Mouse (Mus musculus) ES-E14 (cell line): ENCODE measurements around the gene Cetn3. TPM values are rescaled to one million over a fixed set of nuclear protein-coding genes. Genes with fewer than 3 reads are reported as not detected.

Experiments used
- DNase-seq: peaks from one replicate; pipeline ENCODE4 v3.0.0-alpha.2; 2013; ENCODE audit warnings: low read depth, low spot score
- H3K27ac ChIP-seq: 2 replicates; pipeline ENCODE4 v1.5.1; 2012; ENCODE audit warnings: low read depth, mild to moderate bottlenecking, low read length, moderate library complexity, mixed read lengths; ENCODE audit not compliant: poor library complexity, insufficient read depth, severe bottlenecking
- H3K36me3 ChIP-seq: 2 replicates; pipeline ENCODE4 v1.6.1; 2012; ENCODE audit warnings: mild to moderate bottlenecking, low read length, moderate library complexity, mixed read lengths; ENCODE audit not compliant: control insufficient read depth, poor library complexity, insufficient read depth, severe bottlenecking
- H3K4me1 ChIP-seq, 2 experiments: fragments of 150-350 bp in 1 of 2; sonication (generic) in 1 of 2; 2 replicates each; pipeline ENCODE4 v1.6.1; 2012; ENCODE audit warnings: low read length in 2 of 2, mild to moderate bottlenecking in 1 of 2, mixed read lengths in 1 of 2; ENCODE audit not compliant: control insufficient read depth in 2 of 2, insufficient read depth in 2 of 2, poor library complexity in 1 of 2
- H3K4me3 ChIP-seq, 2 experiments: fragments of 150-350 bp in 1 of 2; sonication (generic) in 1 of 2; 2 replicates each; pipeline ENCODE4 v1.5.1; 2012; ENCODE audit warnings: low read length in 2 of 2, low read depth in 1 of 2, mild to moderate bottlenecking in 1 of 2, mixed read lengths in 1 of 2; ENCODE audit not compliant: insufficient read depth in 1 of 2, poor library complexity in 1 of 2, severe bottlenecking in 1 of 2
- H3K9ac ChIP-seq: 2 replicates; pipeline ENCODE4 v1.6.1; 2012; ENCODE audit warnings: low read depth, mild to moderate bottlenecking, low read length, mixed read lengths; ENCODE audit not compliant: poor library complexity, insufficient read depth, severe bottlenecking
- H3K9me3 ChIP-seq: fragments of 150-350 bp; sonication (generic); 2 replicates; pipeline ENCODE4 v1.6.1; 2012; ENCODE audit warnings: low read depth, mild to moderate bottlenecking, low read length; ENCODE audit not compliant: control insufficient read depth, insufficient read depth
- CHD2 ChIP-seq: IDR thresholded peaks from 2 replicates; pipeline ENCODE4 v1.6.1; 2014; ENCODE audit warnings: mild to moderate bottlenecking, low read depth, low read length, inconsistent platforms
- HCFC1 ChIP-seq: IDR thresholded peaks from 2 replicates; pipeline ENCODE4 v1.6.1; 2012; ENCODE audit warnings: low read length, inconsistent platforms, borderline replicate concordance; ENCODE audit not compliant: insufficient read depth
- MAFK ChIP-seq: IDR thresholded peaks from 2 replicates; pipeline ENCODE4 v1.6.1; 2014; ENCODE audit warnings: mild to moderate bottlenecking, low read depth, low read length, inconsistent platforms; ENCODE audit not compliant: insufficient read depth
- ZC3H11A ChIP-seq: IDR thresholded peaks from 2 replicates; pipeline ENCODE4 v1.6.1; 2012; ENCODE audit warnings: low read depth, mild to moderate bottlenecking, inconsistent platforms, low read length, borderline replicate concordance
- ZNF384 ChIP-seq: IDR thresholded peaks from 2 replicates; pipeline ENCODE4 v1.6.1; 2012; ENCODE audit warnings: low read depth, low read length, inconsistent platforms
- in situ Hi-C, 2 experiments: fragments of 600-800 bp; cut with MboI; formaldehyde crosslinking; loops; one replicate each; pipeline ENCODE4 v1.15.1; 2025; ENCODE audit warnings: low sequenced_read_pairs in 2 of 2, inconsistent platforms in 1 of 2; ENCODE audit not compliant: unreplicated experiment in 2 of 2
- total RNA-seq: library from RNA; depleted of rRNA; stranded (reverse); fragments of 300-350 nt; gene quantifications from 2 replicates; pipeline ENCODE4 v1.2.3, GENCODE M21; 2012

Cetn3 gene
- total RNA-seq, 1 experiment = 78.0 TPM

DNA sequence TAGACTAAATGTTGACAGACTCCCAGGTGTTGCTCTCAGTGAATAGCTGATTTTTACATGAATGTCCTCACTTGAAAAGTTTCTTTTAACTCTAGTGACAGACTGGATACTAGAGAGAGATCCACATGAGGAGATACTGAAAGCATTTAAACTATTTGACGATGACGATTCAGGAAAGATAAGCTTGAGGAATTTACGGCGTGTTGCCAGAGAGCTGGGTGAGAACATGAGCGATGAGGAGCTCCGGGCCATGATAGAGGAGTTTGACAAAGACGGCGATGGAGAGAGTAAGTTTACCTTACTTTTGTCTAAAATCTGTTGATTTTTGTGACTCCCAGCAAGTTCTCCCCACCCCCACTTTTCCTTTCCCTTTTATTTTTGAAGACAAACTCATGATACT is 9.0 kb downstream of the Cetn3 start:
- Histone ChIP-seq H3K9ac (no peak overlapping the region), H3K4me3 (no peak overlapping the region), H3K9me3 (no peaks in the 10 kb centered on the region), H3K4me1 (no peaks in the 10 kb centered on the region), H3K27ac (no peak overlapping the region), H3K36me3 (peaks cover 4% of the 10 kb centered on the region)
- no peak for DNase-seq
- no peak for TF ChIP-seq MAFK
- no peak for TF ChIP-seq CHD2
- no peak for TF ChIP-seq ZNF384
- no peak for TF ChIP-seq ZC3H11A
- TF ChIP-seq HCFC1 = no peak
- in situ Hi-C loops = no loop called here

DNA sequence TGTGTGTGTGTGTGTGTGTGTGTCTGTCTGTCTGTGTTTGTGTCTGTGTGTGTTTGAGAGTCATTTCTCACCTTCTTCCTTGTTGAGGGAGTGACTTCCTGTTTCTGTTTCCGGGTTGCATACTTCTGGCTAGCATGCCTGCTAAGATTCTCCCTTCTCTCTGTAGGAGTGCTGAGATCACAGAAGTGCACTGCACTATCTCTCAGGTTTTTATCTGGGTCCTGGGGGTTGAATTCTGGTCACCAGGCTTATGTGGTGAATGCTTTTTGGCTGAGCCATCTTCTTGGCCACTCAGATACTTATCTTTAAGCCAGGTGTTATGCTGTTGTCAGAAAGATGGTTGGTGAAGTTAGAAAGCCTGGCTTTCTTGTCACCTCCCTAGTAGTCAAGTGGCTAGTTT is 11.0 kb downstream of the Cetn3 start:
- in situ Hi-C loops = no loop called here
- no peak overlapping the region for H3K9ac ChIP-seq
- TF ChIP-seq MAFK (no peak), CHD2 (no peak)
- no peak overlapping the region for H3K4me3 ChIP-seq
- no peak for DNase-seq
- H3K36me3 ChIP-seq = peaks cover 2% of the 10 kb centered on the region
- H3K27ac ChIP-seq = no peak overlapping the region
- no peaks in the 10 kb centered on the region for H3K4me1 ChIP-seq
- no peaks in the 10 kb centered on the region for H3K9me3 ChIP-seq

DNA sequence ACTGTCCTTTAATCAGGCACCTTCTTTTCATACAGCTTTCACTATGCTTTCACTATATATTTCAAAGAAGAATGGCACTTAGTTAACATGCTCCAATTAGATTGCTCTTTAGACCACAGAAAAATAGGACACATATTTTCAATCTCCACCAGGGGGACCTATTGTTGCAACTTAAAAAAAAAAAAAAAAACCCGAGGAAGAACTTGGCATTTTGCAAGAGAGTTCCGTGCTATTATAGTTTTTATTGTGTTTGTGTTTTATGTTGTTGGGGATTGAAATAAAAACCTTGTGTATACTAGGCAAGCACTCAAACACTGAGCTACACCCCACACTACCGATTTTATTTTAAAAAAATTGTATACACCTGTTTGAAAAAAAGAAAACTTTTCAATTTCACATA is 18.2 kb downstream of the Cetn3 start:
- H3K9me3 ChIP-seq = no peaks in the 10 kb centered on the region
- H3K36me3 ChIP-seq = no peaks in the 10 kb centered on the region
- in situ Hi-C loops = no loop called here
- H3K27ac ChIP-seq = no peak overlapping the region
- no peak overlapping the region for H3K9ac ChIP-seq
- no peaks in the 10 kb centered on the region for H3K4me1 ChIP-seq
- peak; percentile 98 for TF ChIP-seq ZNF384
- no peak for TF ChIP-seq ZC3H11A
- DNase-seq = no peak
- no peak overlapping the region for H3K4me3 ChIP-seq

DNA sequence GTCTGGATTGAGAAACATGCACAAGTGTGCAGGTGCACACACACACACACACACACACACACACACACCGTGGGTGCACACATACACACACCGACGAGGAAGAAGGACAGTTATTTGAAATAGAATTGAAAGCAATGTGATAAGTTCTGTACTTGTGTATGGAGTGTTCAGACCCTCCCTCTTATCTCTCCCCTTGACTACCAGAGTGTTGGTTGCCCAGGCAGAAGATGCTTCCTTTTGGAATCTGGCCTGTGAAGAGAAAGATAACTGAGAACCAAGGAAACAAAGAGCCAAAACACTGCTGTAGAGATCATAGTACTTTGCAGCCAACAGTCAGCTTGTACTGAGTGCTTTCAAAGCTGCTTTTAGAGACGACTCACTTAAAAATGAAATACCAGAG is 20.8 kb downstream of the Cetn3 start:
- no peak overlapping the region for H3K9ac ChIP-seq
- no peak overlapping the region for H3K27ac ChIP-seq
- no peak for DNase-seq
- H3K4me3 ChIP-seq = no peak overlapping the region
- no peaks in the 10 kb centered on the region for H3K9me3 ChIP-seq
- H3K36me3 ChIP-seq = no peaks in the 10 kb centered on the region
- in situ Hi-C loops = no loop called here
- TF ChIP-seq ZNF384 = no peak
- no peak for TF ChIP-seq ZC3H11A
- no peak for TF ChIP-seq CHD2
- no peak for TF ChIP-seq MAFK
- TF ChIP-seq HCFC1 = no peak
- H3K4me1 ChIP-seq = no peaks in the 10 kb centered on the region

DNA sequence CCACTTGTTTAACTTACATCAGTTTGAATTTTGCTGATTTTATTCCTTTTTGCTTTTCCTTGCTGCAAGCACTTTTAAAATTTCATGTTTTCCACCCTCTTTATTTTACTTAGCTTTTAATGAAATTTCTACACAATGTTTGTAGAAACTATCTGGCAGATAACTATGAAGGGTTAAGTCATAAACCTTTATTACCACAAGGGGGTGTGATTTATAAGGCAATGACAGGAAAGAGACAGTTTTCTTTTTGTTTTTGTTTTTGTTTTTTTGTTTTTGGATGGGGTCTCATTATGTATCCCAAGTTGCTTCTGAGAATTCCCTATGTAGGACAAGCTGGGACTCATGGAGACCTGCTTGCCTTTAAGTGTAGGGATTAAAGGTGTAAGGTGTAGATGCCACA is 39.9 kb downstream of the Cetn3 start:
- H3K4me3 ChIP-seq = no peak overlapping the region
- H3K36me3 ChIP-seq = no peaks in the 10 kb centered on the region
- DNase-seq = no peak
- H3K27ac ChIP-seq = no peak overlapping the region
- H3K9ac ChIP-seq = no peak overlapping the region
- in situ Hi-C loops = no loop called here
- TF ChIP-seq CHD2 (no peak), ZNF384 (no peak), ZC3H11A (no peak), MAFK (no peak), HCFC1 (no peak)
- no peaks in the 10 kb centered on the region for H3K9me3 ChIP-seq
- peaks cover 0 to 3% of the 10 kb centered on the region in 2 experiments; a peak in 1 of 4 replicates for H3K4me1 ChIP-seq
